38 mouse cellular contexts compared by ENCODE assay signal in genomic region chr10:70237936-70238335, GRCm38 (mm10). TPM values are rescaled to one million over a fixed set of nuclear protein-coding genes. Genes with fewer than 3 reads are reported as not detected.
"Had no signal": no experiment of that assay in that cellular context is flagged by ENCODE, and none has a peak within 500 bp of the region (broad histone marks: within the 10 kb centered on the region; RNA-seq: fewer than 3 reads in every experiment).

No protein-coding gene starts in this region.

- H3K36me3 ChIP-seq: heart, embryonic 10.5 days; heart, embryonic 12.5 days; heart, embryonic 13.5 days; heart, embryonic 15.5 days; hindbrain, embryonic 10.5 days; hindbrain, embryonic 12.5 days; hindbrain, embryonic 13.5 days; hindbrain, embryonic 15.5 days; intestine, embryonic 15.5 days; kidney, embryonic 15.5 days had no signal

- H3K4me3 ChIP-seq: heart, embryonic 10.5 days; heart, embryonic 12.5 days; heart, embryonic 13.5 days; heart, embryonic 15.5 days; hindbrain, embryonic 10.5 days; hindbrain, embryonic 12.5 days; hindbrain, embryonic 13.5 days; hindbrain, embryonic 15.5 days; intestine, embryonic 15.5 days; kidney, embryonic 15.5 days; layer of hippocampus, adult 2 months; left cerebral cortex, adult 2 months had no signal

- DNase-seq: heart, postnatal 14 days; heart, postnatal 36 days; heart, postnatal 4 days; kidney, adult 11 months; kidney, postnatal 10 days; kidney, postnatal 14 days; kidney, postnatal 25 days; kidney, postnatal 4 days; layer of hippocampus, adult 9-11 months; layer of hippocampus, postnatal 36 days had no signal

- ATAC-seq: hindbrain, embryonic 16.5 days; hindbrain, postnatal 0 days; inflammation-experienced regulatory T-cells, adult 6 months; intestine, embryonic 15.5 days; intestine, embryonic 16.5 days; intestine, postnatal 0 days had no signal

- H3K27ac ChIP-seq: heart, embryonic 10.5 days; heart, embryonic 13.5 days; heart, embryonic 15.5 days; hindbrain, embryonic 10.5 days; hindbrain, embryonic 12.5 days; hindbrain, embryonic 13.5 days; hindbrain, embryonic 14.5 days; hindbrain, embryonic 15.5 days; hindbrain, postnatal 0 days; intestine, embryonic 15.5 days; kidney, embryonic 15.5 days; kidney, postnatal 0 days; layer of hippocampus, adult 2 months; left cerebral cortex, adult 2 months had no signal

- H3K9me3 ChIP-seq: heart, embryonic 10.5 days; heart, embryonic 12.5 days; heart, embryonic 13.5 days; heart, embryonic 15.5 days; hindbrain, embryonic 10.5 days; hindbrain, embryonic 12.5 days; hindbrain, embryonic 13.5 days; hindbrain, embryonic 15.5 days; intestine, embryonic 15.5 days; kidney, embryonic 15.5 days had no signal

- H3K4me2 ChIP-seq: heart, embryonic 11.5 days; heart, embryonic 12.5 days; heart, embryonic 13.5 days; heart, embryonic 15.5 days; hindbrain, embryonic 12.5 days; hindbrain, embryonic 13.5 days; hindbrain, embryonic 14.5 days; hindbrain, embryonic 15.5 days; intestine, embryonic 15.5 days; kidney, embryonic 15.5 days had no signal

- H3K4me1 ChIP-seq: heart, embryonic 12.5 days; heart, embryonic 13.5 days; heart, embryonic 15.5 days; hindbrain, embryonic 13.5 days; hindbrain, embryonic 15.5 days; intestine, embryonic 15.5 days had no signal

- H3K27me3 ChIP-seq: heart, embryonic 12.5 days; heart, embryonic 15.5 days; hindbrain, embryonic 15.5 days had no signal

- H3K9ac ChIP-seq: heart, embryonic 12.5 days; heart, embryonic 13.5 days; heart, embryonic 15.5 days; hindbrain, embryonic 12.5 days; hindbrain, embryonic 13.5 days; hindbrain, embryonic 14.5 days; hindbrain, embryonic 15.5 days; intestine, embryonic 15.5 days; kidney, embryonic 15.5 days had no signal

RNA-seq across cellular contexts. Expression of gene Slc16a9, which starts 7.0 kb away (rescaled TPM):
- polyA plus RNA-seq: inflammation-experienced regulatory T-cells, adult 6 months had no signal

RNA-seq across cellular contexts. Expression of gene Mrln, which starts 33.5 kb away (rescaled TPM):
- total RNA-seq: hematopoietic stem cell, adult 5-6 weeks; layer of hippocampus, adult 18-20 months; layer of hippocampus, adult 2 months; layer of hippocampus, adult 8-10 months; layer of hippocampus, postnatal 25 days; left cerebral cortex, adult 18-20 months; left cerebral cortex, adult 2 months; left cerebral cortex, adult 8-10 months had no signal
- polyA plus RNA-seq: heart, postnatal 0 days; inflammation-experienced regulatory T-cells, adult 6 months; intestine, postnatal 0 days; large intestine, adult 2 months had no signal
